Mouse (Mus musculus): Measurements from ENCODE around the gene Sfmbt1.

DNA sequence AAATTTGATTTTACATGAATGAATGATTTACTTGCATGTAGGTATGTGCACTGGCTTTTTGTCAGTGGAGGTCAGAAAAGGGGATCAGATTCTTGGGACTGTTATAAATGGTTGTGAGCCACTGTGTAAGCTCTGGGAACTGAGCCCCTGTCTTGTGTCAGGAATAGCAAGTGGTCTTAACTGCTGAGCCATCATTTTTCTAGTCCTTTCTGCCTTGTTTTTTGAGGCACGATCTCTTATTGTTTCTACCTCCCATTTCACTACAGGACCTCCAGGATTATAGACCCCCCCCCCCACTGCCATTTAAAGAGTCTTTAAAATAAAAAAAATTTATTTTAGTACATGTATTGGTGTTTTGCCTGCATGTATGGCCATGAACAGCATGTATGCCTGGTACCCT lies 7.2 kb downstream of the Sfmbt1 start:
- TF ChIP-seq CTCF (IDR thresholded peaks at IDR 0.05; ENCODE audit: borderline replicate concordance, control insufficient read depth, extremely low read depth, insufficient read depth, low read length, poor library complexity) (no peak), POLR2A (IDR thresholded peaks at IDR 0.05; ENCODE audit: control insufficient read depth, extremely low read depth, insufficient read depth, low read length, poor library complexity) (no peak)

Data from thymus, adult 2 months (tissue).